In the genomic region with DNA sequence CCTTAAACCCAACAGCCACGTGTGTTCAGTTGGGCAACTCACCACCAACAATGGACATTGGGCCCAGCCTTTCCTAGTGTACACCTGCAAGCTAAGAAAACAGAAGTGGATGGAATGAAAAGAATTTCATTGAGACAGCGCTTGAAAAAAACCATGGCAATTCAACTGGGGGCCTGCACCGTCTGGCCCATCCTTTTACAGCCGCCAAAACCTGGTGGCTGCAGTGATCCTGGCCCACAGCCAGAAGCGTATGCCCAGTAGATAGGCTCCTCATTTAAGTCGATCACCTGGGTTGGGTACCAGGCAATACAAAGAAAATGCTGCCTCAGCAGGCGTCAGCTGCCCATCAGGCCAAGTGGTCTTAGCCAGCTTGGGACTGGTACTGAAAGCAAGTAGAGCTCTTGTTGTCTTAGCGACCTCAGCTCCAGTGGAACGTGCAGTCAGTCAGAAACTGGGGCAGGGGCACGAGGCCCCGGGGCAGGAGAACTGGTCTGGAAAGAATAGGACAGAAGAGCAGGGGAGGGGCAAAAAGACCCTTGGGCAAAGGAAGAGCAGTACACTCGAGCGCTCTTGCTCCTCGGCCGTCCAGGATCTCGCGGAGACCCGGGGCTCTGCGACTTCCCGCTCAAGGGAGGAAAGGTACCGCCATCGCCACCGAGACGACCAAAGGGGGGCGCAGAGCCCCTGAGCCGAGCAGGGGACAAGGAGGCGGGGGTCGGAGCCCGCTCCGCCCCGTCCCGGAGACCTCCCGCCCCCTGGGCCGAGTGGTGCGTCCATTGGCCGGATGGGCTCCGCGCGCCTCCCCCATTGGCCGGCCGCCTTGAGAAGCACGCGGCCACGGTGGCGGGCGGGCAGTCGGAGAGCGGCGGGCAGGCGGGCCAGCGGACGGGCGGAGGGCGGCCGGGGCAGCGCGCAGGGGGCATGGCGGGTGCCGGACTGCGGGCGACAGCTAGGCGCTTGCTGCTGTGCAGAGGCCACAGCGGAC, we compare ENCODE assay signal across 8 mouse cellular contexts. TPM values are rescaled to one million over a fixed set of nuclear protein-coding genes. Genes with fewer than 3 reads are reported as not detected.
DNase-seq lines count a peak whose midpoint lies in the region; ATAC-seq and TF ChIP-seq lines count a peak whose summit lies in the region.

Gene Nt5dc2 (plus strand): TSS at position 818 of the 985 bp plus-strand sequence.

- peaks cover 76% of the 10 kb centered on the region for H3K4me1 ChIP-seq in erythroblast, embryonic 14.5 days (ENCODE audit: control insufficient read depth)
- peaks cover 67% of the 10 kb centered on the region for H3K4me1 ChIP-seq in heart, embryonic 13.5 days
- peaks cover 28% of the 10 kb centered on the region for H3K4me1 ChIP-seq in lung, embryonic 14.5 days (ENCODE audit: insufficient read depth)

- H3K36me3 ChIP-seq in erythroblast, embryonic 14.5 days (ENCODE audit: control insufficient read depth): peaks cover 39% of the 10 kb centered on the region
- peaks cover 32% of the 10 kb centered on the region for H3K36me3 ChIP-seq in heart, embryonic 13.5 days
- H3K36me3 ChIP-seq in lung, embryonic 14.5 days (ENCODE audit: insufficient read depth): peaks cover 28% of the 10 kb centered on the region

- peak within 1 kb of the TSS; percentile 85 for H3K4me2 ChIP-seq in heart, embryonic 13.5 days
- peak within 1 kb of the TSS; percentile 97 for H3K4me2 ChIP-seq in lung, embryonic 14.5 days

- H3K27me3 ChIP-seq in erythroblast, embryonic 14.5 days (ENCODE audit: control insufficient read depth): no peaks in the 10 kb centered on the region
- no peaks in the 10 kb centered on the region for H3K27me3 ChIP-seq in heart, embryonic 13.5 days (replicated peaks)
- H3K27me3 ChIP-seq in lung, embryonic 14.5 days (ENCODE audit: insufficient read depth, low read length): no peaks in the 10 kb centered on the region

- peak within 1 kb of the TSS; percentile 89 for H3K27ac ChIP-seq in heart, embryonic 13.5 days (replicated peaks)
- peak within 1 kb of the TSS; percentile 95 for H3K27ac ChIP-seq in lung, embryonic 14.5 days (ENCODE audit: low read depth)

- peak; percentile 75 for DNase-seq in CD4-positive helper T cell, adult 2 months (ENCODE audit: low read depth, low spot score)
- peak; percentile 93 for DNase-seq in adrenal gland, postnatal 25 days
- DNase-seq in kidney, postnatal 14 days: peak; percentile 95
- DNase-seq in lung, embryonic 14.5 days: peak; percentile 98
- DNase-seq in thymus, postnatal 0 days (ENCODE audit: low spot score): peak; percentile 86

- peak; percentile 37; the same call in 1 of the 2 replicates for TF ChIP-seq CTCF in lung, embryonic 14.5 days (IDR thresholded peaks at IDR 0.05; ENCODE audit: low read depth)

- peak within 1 kb of the TSS; percentile 97 for H3K9ac ChIP-seq in heart, embryonic 13.5 days
- peak within 1 kb of the TSS; percentile 92 for H3K9ac ChIP-seq in lung, embryonic 14.5 days

- WGBS in heart, embryonic 13.5 days: 4% methylated on average over 51 of the region's 63 CpGs
- WGBS in lung, embryonic 14.5 days: 4% methylated on average over 62 of the region's 63 CpGs

- peak; percentile 81 for ATAC-seq in heart, embryonic 13.5 days (ENCODE audit: extremely low read depth, insufficient number of reproducible peaks, low FRiP score, low TSS enrichment)
- peak; percentile 81 for ATAC-seq in lung, embryonic 14.5 days (ENCODE audit: insufficient read depth)
- ATAC-seq in neutrophil, adult 5-6 weeks (ENCODE audit: extremely low read depth, insufficient number of reproducible peaks, low FRiP score, poor library complexity, severe bottlenecking): peak; percentile 33

- peak within 1 kb of the TSS; percentile 86 for H3K4me3 ChIP-seq in erythroblast, embryonic 14.5 days (replicated peaks)
- H3K4me3 ChIP-seq in heart, embryonic 13.5 days: peak within 1 kb of the TSS; percentile 97
- H3K4me3 ChIP-seq in lung, embryonic 14.5 days (ENCODE audit: low read depth, low read length): peak within 1 kb of the TSS; percentile 92

- H3K9me3 ChIP-seq in erythroblast, embryonic 14.5 days (ENCODE audit: control insufficient read depth, low read length): no peaks in the 10 kb centered on the region
- no peaks in the 10 kb centered on the region for H3K9me3 ChIP-seq in heart, embryonic 13.5 days
- no peaks in the 10 kb centered on the region for H3K9me3 ChIP-seq in lung, embryonic 14.5 days (ENCODE audit: low read depth, low read length)

RNA-seq across cellular contexts. Expression of gene Nt5dc2, which starts in this region (rescaled TPM):
- 33.5 and 39.5 TPM in 2 replicates for total RNA-seq in adrenal gland, postnatal 25 days (2021)
- 16.8 and 31.6 TPM in 2 replicates for polyA plus RNA-seq in erythroblast, embryonic 14.5 days (2012)
- polyA plus RNA-seq in heart, embryonic 13.5 days (2015; fragmentation: Nextera tagmentation; extraction: Ambion mirVana): 300 and 318 TPM in 2 replicates
- 476 and 510 TPM in 2 replicates for polyA plus RNA-seq in lung, embryonic 14.5 days (2014; fragmentation: Nextera tagmentation; extraction: Ambion mirVana)
- 5.2 and 5.5 TPM in 2 replicates for total RNA-seq in neutrophil, adult 5-6 weeks (2017)
- polyA plus RNA-seq in thymus, postnatal 0 days (2015; fragmentation: Nextera tagmentation; extraction: Ambion mirVana): 111 and 116 TPM in 2 replicates

Comparison
In these comparisons a context has a peak if more than half of its experiments do, and no peak if none do; other contexts are left out.
1. Peak in every context shown above with its lines: DNase-seq, ATAC-seq, H3K4me3 ChIP-seq and H3K27ac ChIP-seq.